Mouse (Mus musculus) testis, adult 2 months (tissue): ENCODE data around the gene AC161166.1. TPM values are rescaled to one million over a fixed set of nuclear protein-coding genes. Genes with fewer than 3 reads are reported as not detected.

Experiments used
- H3K27ac ChIP-seq: fragments of 200-500 bp; 2 replicates; pipeline ENCODE4 v1.5.1; 2012; ENCODE audit warnings: low read depth, low read length; ENCODE audit not compliant: control insufficient read depth, insufficient read depth
- H3K27me3 ChIP-seq: fragments of 200-500 bp; 2 replicates; pipeline ENCODE4 v1.6.1; 2012; ENCODE audit warnings: mild to moderate bottlenecking, low read length, moderate library complexity; ENCODE audit not compliant: control insufficient read depth, insufficient read depth
- H3K36me3 ChIP-seq: fragments of 200-500 bp; 2 replicates; pipeline ENCODE4 v1.6.1; 2012; ENCODE audit warnings: mild to moderate bottlenecking, low read length; ENCODE audit not compliant: control insufficient read depth, insufficient read depth
- H3K4me1 ChIP-seq: fragments of 200-500 bp; 2 replicates; pipeline ENCODE4 v1.6.1; 2012; ENCODE audit warnings: low read length; ENCODE audit not compliant: control insufficient read depth, insufficient read depth
- H3K4me3 ChIP-seq: fragments of 200-500 bp; 2 replicates; pipeline ENCODE4 v1.5.1; 2012; ENCODE audit warnings: low read depth, mild to moderate bottlenecking, low read length, moderate library complexity, mixed read lengths; ENCODE audit not compliant: control insufficient read depth
- CTCF ChIP-seq: fragments of 200-500 bp; IDR thresholded peaks from 2 replicates; pipeline ENCODE4 v1.5.1; 2012; ENCODE audit warnings: low read depth, mild to moderate bottlenecking, inconsistent platforms, low read length, moderate library complexity; ENCODE audit not compliant: control insufficient read depth, insufficient read depth, insufficient replicate concordance
- POLR2A ChIP-seq: fragments of 200-500 bp; IDR thresholded peaks from 2 replicates; pipeline ENCODE4 v1.6.1; 2012; ENCODE audit warnings: low read depth, mild to moderate bottlenecking, inconsistent platforms, low read length, moderate library complexity; ENCODE audit not compliant: control insufficient read depth
- polyA plus RNA-seq: library from polyadenylated mRNA; depleted of rRNA; stranded (reverse); fragments of >200 nt; gene quantifications from 2 replicates; pipeline ENCODE4 v1.2.3, GENCODE M21; 2012

AC161166.1 gene
- polyA plus RNA-seq, 1 experiment = 144 TPM

DNA sequence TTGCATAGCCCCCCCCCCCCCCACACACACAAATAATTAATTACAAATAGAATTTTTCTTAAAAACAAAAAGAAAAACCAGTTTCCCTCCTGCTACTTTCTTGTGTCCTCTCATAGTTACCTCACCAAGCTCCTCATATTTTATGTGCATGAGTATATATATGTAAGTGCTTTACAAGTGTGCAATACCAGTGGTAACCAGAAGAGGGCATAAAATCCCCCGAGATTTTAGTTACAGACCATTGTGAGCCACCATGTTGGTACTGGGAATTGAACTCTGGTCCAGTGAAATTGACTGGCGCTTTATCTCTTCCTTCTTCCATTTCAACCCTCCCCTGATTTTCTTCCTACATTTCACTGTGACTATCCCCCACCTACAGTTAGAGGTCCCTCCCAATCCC, 32.3 kb upstream of the AC161166.1 start:
- TF ChIP-seq CTCF = no peak
- no peak for TF ChIP-seq POLR2A
- H3K27me3 ChIP-seq = no peaks in the 10 kb centered on the region
- H3K36me3 ChIP-seq = no peaks in the 10 kb centered on the region
- H3K4me3 ChIP-seq = peak overlapping the region; percentile 95
- no peak overlapping the region for H3K27ac ChIP-seq
- H3K4me1 ChIP-seq = peaks cover 18% of the 10 kb centered on the region

DNA sequence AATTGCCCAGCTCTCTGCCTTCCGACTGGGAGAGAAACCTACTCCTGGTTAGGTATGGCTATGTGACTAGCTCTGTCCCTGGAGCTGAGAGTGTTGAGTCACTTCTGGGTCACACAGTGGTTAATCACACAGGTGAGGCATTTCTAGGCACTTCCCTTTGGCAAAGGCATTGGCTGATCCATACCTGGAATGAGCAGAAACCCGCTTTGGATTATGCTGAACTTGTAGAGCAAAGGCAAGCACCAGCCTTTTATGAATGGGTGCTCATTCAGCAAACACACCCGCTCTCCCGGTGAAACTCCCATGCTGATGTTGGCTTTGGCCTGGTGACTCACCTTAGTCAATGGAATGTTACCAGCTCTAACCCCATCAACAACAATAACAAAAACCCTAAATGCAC, 27.4 kb upstream of the AC161166.1 start:
- H3K27me3 ChIP-seq = no peaks in the 10 kb centered on the region
- H3K36me3 ChIP-seq = no peaks in the 10 kb centered on the region
- TF ChIP-seq CTCF = no peak
- TF ChIP-seq POLR2A = no peak
- no peak overlapping the region for H3K4me3 ChIP-seq
- no peaks in the 10 kb centered on the region; the same call in 1 of the 2 replicates for H3K4me1 ChIP-seq
- no peak overlapping the region for H3K27ac ChIP-seq

DNA sequence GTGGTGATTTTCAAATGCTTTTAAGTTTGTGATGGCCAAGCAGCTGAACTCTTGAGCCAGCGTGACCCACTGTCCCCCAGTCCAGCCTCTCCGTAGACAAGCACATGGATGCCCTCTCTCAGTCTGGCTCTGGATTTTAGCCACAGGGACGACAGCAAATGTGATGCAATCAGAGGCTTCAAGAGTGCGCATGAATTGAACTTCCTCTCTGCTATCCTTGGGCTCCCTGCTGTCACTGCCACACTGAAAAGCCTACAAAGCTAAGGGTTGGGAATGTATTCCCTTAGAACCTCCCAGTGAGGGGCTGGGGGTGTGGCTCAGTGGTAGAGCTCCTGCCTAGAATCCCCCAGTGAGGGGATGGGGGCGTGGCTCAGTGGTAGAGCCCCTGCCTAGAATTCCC, 26.4 kb upstream of the AC161166.1 start:
- Histone ChIP-seq H3K4me1 (peaks cover 3% of the 10 kb centered on the region; the same call in 1 of the 2 replicates), H3K36me3 (no peaks in the 10 kb centered on the region), H3K27me3 (no peaks in the 10 kb centered on the region)

DNA sequence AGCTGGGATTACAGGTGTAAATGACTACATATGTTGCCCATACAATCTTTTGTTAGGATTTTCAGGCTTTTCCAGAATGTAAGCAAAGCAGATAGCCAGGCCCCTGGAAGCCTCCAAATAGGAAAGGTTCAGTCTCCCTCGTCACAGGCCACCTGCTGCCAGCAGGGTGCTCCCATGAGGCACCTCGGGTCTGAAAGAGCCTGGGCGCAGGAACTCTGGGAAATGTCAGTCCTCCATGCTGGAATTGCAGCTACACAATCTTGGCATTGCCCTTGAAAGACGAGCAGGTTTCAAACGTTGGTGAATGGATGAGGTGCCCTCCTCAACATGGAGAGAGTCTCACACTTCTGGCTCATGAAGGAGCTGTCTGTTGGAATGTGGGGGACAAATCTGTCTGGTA, 25.9 kb upstream of the AC161166.1 start:
- no peak overlapping the region for H3K4me3 ChIP-seq
- H3K27ac ChIP-seq = no peak overlapping the region
- H3K27me3 ChIP-seq = no peaks in the 10 kb centered on the region
- H3K4me1 ChIP-seq = peaks cover 3% of the 10 kb centered on the region; the same call in 1 of the 2 replicates
- TF ChIP-seq POLR2A (no peak), CTCF (no peak)
- H3K36me3 ChIP-seq = no peaks in the 10 kb centered on the region

More for the DNA sequence above, 26.4 kb upstream of the AC161166.1 start:
- Histone ChIP-seq H3K27ac (no peak overlapping the region), H3K4me3 (no peak overlapping the region)
- TF ChIP-seq POLR2A (no peak), CTCF (no peak)

GRCm38 (mm10) chr7:24537591-24537990, 25.3 kb upstream of the AC161166.1 start:
- Histone ChIP-seq H3K36me3 (no peaks in the 10 kb centered on the region), H3K27me3 (no peaks in the 10 kb centered on the region), H3K27ac (no peak overlapping the region), H3K4me1 (peaks cover 3% of the 10 kb centered on the region; the same call in 1 of the 2 replicates), H3K4me3 (no peak overlapping the region)
- TF ChIP-seq CTCF (no peak), POLR2A (no peak)

DNA sequence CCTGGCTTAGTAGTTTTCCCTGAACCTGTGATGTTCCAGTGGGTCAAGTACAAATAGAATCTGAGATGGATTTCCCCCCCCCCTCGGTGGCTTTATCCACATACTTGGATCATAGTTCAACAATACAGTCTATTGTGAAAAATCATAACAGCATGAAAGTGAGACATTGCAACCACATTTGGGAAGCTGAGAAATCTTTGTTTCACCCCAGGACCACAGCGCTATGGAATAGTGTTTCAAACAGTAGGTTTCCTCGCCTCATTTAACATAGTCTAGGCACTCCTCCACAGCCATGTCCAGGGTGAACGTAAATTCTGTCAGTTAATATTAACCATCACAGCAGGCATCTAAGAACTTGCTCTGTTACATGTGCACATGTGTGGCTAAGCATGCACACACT, 24.8 kb upstream of the AC161166.1 start:
- Histone ChIP-seq H3K27me3 (no peaks in the 10 kb centered on the region), H3K4me1 (peaks cover 3% of the 10 kb centered on the region; the same call in 1 of the 2 replicates), H3K36me3 (no peaks in the 10 kb centered on the region), H3K27ac (no peak overlapping the region), H3K4me3 (no peak overlapping the region)
- no peak for TF ChIP-seq CTCF
- no peak for TF ChIP-seq POLR2A

DNA sequence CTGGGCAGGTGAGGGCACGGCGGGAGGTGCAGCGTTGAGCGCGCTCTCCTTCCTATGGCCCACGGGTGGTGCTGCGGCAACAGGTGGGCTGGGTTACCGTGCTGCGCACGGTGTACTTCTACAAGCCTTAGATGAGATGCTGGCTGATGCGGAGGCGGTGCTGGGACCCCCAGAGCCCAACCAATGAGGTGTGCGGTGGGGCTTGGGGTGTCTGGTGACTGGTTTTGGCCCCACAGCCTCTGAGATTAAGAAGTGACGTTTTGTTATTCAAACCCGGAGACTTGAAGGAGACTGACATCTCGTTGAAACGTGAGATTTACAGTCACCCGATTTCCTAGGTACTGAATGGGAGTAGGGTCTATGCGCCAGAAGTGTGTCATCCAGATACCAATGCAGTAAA, 22.0 kb upstream of the AC161166.1 start:
- no peaks in the 10 kb centered on the region for H3K27me3 ChIP-seq
- no peak for TF ChIP-seq POLR2A
- TF ChIP-seq CTCF = no peak
- no peak overlapping the region for H3K4me3 ChIP-seq
- H3K36me3 ChIP-seq = no peaks in the 10 kb centered on the region
- no peak overlapping the region for H3K27ac ChIP-seq
- peaks cover 28% of the 10 kb centered on the region for H3K4me1 ChIP-seq

GRCm38 (mm10) chr7:24533806-24534205, 21.6 kb upstream of the AC161166.1 start:
- Histone ChIP-seq H3K36me3 (no peaks in the 10 kb centered on the region), H3K27me3 (no peaks in the 10 kb centered on the region), H3K27ac (no peak overlapping the region), H3K4me1 (peaks cover 28% of the 10 kb centered on the region), H3K4me3 (no peak overlapping the region)
- no peak for TF ChIP-seq POLR2A
- no peak for TF ChIP-seq CTCF
